Mouse (Mus musculus) spleen, postnatal 36 days (tissue): ENCODE measurements around the gene Gm9918.
"Not testable (repeated sequence)": the region's sequence is repeated elsewhere in the genome, so short reads cannot be mapped to it uniquely, and the experiment has no call there.

ENCODE experiments used
- DNase-seq, 2 experiments: peaks; one replicate each; pipeline ENCODE4 v3.0.0; 2022; ENCODE audit warnings: low spot score in 2 of 2, mixed read lengths in 1 of 2

Gene Gm9918

DNA sequence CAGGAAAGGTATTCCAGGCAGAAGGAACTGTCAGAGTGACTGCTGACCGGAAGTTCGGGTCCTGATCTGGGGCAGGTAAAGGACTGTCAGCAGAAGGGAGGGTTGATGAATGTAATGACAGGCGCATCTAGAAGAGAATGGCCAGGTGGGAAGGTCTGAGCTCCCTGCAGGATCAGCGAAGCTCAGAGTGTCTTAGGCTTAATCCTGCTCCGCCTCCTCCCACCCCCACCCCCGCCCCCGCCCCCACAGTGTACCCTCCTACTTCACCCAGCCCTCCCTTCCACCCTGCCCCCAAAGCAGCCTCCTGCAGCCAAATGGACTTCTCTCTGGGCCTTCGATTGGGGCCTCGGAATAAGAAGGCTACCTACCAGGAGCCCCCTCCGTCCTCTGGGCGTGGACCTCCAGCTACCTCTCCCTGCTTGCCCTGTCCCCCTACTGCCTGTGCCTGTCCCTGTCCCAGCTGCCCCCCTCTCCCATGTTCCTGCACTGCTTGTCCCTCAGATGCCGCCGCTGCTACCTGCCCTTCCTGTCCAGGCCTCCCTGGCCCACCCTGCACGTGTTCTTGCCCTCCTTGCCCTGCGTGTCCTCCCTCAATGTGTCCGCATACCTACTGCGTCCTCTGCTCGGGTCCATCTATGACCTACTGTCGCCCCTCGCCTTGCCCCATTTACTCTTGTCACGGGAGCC is at the start of gene Gm9918:
Gene Gm9918 (plus strand): TSS at position 290 of the 687 bp plus-strand sequence.
- DNase-seq = no peak

DNA sequence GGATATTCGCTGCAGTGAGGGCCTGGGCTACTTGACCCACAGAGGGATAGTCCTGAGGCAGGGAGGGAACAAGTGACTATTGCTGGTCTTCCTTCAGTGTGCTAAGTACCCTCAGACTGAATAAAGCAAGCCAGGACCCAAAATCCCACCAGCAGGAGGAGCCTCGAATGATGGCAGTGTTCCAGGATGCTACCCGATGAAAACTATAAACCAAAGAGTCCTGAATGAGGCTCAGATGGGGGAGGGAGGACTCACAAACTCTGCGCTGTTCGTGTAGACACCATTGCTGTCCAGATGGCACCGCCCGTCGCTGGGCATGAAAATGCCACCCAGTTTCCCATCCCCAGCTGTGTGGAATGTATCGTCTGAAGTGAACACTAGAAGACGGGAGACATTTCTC is 48.0 kb upstream of the Gm9918 start:
- no peak for DNase-seq

DNA sequence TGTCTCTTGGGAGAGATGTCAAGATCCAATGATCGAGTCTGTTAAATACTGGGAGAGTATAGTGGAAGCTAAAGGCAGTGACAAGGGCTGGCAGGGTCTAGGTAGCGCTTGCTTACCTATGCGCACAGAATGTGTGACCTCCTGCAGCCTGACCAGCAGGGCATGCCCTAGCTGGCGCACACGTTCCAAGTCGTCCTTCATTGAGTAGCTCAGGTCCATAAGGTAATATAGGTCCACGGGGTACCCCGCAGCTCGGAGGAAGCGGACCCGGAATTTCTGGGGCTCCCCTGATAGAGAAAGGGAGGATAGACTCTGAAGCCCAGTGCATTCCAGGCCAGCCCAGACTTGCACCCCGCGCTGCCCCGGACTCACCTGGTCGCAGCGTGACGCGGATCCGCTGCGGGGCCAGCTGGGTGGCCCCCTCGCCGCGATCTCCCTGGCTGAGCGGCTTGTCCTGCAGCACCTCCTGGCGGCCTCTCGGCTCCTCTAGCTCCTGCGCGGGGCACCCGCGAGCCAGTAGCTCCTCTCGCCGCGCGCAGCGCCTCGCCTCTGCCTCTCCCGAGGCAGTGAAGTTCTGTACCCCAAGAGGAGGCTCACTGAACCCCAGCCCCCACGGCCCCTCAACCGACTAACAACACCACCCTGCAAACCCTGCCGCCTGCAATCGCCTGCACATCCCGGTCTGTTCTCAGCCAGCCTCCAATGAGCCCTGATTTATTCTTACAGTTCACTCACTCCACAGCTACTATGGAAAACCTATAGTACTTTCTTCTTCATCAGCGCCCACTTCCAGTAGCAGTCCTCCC is 46.0 kb upstream of the Gm9918 start:
- peak; percentile 82 to 83 for DNase-seq

DNA sequence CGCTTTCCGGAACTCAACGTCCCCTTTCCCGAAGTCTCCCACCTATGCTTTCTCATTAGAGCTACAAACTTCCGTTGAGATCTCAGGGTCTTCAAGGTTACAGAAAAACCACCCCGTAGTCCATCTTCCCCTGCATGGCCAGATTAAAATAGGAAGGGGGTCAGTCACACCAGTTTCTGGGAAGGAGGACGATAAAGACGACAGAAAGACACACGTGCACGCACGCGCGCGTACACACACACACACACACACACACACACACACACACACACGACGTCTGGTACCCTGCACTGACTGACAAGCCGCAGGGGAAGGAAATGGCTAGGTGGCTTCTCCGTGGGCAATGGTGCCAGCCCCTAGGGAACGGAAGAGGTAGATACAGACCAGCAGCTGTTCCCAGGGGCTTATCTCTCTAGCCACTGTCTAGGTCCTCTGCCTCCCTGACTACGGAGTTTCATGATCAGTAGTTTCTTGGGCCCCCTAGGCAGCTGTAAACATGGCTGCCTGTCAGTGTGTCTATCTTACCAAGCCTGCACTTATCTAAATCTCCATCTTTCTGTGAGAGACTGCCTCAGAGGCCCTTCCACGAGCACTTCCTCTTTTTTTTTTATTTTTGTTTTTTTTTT is 45.3 kb upstream of the Gm9918 start:
- peak; percentile 87 to 88 for DNase-seq

DNA sequence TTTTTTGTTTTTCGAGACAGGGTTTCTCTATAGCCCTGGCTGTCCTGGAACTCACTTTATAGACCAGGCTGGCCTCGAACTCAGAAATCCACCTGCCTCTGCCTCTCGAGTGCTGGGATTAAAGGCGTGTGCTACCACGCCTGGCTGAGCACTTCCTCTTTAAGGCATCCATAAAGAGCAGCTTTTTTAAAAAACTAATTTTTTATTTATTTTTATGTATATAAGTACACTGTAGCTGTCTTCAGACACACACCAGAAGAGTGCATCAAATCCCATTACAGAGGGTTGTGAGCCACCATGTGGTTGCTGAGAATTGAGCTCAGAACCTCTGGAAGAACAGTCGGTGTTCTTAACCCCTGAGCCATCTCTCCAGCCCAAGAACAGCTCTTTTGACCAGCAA is 44.7 kb upstream of the Gm9918 start:
- not testable (repeated sequence) for DNase-seq

DNA sequence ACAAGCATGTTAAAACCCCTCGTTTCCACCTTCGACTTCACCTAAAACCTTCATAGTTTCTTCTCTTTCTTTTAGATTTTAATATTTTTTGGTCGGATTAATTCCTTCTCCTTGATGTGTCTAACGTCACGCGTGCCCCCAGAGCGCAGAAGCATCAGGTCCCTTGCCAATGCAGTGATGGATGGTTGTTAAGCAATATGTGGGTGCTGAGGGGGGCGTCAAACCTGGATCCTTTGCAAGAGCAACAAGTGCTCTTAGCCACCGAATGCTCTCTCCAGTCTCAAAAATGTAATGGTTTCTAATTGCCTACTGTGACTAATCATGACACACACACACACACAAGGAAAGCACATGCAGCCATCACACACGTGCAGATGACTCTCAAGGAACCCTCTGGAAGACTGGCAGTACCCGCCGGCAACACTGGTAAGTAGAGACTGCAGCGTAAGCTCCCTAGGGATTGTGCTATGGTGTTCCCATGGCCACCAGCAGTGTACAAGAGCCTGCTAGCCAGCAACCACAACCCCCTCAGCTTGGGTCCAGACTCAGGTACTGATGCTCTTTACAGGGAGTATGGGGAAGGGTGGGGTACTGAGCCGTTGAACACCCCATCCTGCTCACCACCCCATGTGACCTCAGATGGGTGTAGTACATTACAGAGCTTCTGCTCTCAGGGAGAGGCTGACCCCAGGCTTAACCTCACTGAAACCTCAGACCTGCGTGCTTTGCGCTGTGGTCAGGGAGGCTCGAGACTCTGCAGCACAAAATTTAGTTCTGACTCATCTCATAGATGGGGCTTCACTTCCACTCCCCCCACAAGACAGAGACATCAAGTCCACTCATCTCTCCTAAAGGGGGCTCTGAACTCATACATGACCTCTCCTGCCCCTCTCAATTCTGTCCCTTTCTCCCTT is 39.7 kb upstream of the Gm9918 start:
- DNase-seq = peak; percentile 66 to 68

DNA sequence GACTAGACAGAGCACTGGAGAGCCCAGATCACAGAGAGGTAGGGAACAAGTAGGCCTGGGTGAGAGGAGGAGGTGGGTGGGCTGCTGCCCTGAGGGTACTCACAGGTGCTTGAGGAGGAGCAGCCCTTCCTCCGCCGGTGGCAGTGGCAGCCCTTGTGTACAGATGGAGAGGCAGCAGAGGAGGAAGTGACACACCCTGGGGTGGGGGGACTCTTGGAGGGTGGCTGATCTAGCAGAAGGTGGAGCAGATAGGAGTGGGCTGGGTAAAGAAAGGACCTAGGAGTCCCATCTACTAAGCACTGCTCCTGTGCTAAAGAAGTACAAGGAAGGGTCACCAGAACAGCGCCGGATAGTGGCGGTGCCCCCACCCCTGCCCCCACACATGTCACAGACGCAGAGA is 38.6 kb upstream of the Gm9918 start, which contains the start of gene Itgb7:
Gene Itgb7 (minus strand): TSS at position 197 of the 400 bp plus-strand sequence.
- DNase-seq = peak; percentile 86 to 89

DNA sequence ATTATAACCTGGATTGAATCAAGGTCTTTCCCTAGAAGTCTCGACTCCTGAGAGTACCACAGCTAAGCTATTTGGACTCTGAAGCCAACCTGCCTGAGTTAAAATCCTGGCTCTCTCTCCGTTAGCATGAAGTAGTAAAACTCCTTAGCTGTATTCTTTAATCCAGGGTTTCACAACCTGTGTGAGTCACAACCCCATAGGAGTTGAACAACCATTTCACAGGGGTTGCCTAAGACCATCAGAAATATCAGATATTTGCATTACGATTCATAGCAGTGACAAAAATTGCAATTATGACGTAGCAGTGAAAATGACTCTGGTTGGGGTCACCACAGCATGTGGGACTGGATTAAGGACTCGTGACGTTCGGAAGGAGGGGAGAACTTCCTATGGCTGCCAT is 37.6 kb upstream of the Gm9918 start:
- no peak for DNase-seq

DNA sequence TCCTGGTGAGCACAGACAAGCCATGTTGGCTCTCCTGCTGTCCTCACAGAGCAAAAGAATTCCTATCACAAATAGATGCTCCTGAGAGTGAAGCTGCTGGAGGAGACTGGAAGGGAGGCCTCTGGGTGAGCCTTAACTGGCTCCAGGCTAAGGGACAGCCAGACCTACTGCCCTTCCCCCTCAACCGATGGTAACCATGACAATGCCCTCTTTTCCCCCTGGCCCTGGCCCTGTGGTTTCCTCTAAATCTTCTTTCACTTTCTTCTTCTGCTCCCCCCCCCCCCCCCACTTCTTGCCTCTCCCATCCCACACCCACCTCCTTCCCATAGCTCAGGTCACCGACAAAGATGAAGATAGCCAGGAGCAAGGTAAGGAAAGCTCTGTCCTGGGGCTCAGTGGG is 36.5 kb upstream of the Gm9918 start:
- DNase-seq = peak; percentile 60 to 67

DNA sequence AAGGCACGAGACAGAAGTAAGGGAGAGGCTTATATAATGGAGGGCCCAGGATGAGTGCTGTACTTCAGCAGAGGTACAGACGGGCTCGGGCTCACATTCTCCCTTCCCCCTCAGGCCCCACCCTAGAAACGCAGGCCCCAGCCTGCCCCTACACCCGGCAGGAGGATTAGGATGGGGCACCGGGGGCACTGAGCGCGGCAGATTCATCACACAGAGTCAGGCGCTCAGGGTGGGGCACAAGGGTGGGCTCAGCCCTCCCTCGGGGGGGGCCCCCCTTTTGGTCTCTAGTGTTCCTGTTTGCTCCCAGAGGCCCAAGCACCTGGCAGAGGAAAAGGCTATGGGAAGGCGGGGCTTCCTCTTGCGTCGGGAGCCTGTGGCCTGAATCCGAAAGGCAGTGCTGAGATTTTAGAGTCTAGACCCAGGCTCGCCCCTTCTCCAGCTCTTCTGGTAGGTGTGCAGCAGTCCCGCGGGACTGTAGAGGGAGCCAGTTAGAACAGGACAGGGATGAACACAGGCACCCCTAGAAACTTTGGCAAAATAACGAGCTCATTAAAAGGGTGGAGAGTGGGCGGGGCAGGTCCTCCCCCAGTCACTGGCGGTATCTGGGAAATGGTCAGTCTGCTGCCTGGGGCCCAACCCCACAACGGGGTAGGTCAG is 34.9 kb upstream of the Gm9918 start:
- DNase-seq = no peak

DNA sequence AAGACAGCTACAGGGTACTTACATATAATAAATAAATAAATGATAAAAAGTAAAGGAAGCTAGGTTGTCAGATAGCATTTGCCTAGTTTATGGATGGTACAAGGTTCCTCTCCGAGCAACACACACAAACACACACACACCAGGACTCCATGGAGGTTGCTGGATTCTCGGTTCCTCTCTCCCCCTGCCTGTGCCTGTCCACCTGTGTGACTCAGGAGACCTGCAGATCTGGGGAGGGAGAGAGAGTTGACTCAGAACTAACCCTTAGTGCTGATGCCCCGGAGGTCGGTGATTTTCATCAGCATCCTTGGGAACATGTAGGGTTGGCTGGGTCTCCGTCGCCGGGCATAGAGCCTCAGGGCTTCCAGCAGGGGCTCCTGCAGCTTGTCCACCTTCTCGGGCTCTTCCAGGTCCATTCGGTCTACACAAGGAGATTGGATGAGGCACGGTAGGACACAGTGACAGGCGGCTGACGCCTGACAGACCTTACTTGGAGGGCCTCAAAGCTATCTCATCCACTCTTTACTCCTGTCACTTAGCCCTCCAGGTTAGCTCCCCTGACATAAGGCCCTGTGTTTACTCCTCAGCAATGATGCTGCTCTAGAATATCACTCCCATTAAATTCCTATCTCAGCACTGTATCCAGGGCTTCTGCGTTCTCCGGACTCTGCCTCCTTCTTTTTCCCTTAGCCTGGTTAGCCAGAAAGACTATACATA is 31.7 kb upstream of the Gm9918 start:
- no peak for DNase-seq

DNA sequence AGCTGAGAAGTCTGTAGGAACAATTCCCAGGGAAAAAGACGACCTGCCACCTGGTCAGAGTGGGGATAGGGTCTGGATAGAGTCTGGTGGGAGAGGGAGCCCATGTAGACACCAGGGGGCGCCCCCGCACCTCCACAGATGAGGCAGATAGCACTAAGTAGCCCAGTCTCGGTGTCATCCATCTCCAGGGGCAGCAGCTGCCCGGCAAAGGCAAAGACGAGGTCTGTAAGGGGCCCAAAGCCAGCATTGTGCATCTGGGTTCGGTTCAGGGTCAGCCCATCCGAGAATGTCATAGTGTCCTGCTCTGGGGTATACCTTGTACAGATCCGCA is 31.1 kb upstream of the Gm9918 start:
- DNase-seq = peak; percentile 67 to 72

DNA sequence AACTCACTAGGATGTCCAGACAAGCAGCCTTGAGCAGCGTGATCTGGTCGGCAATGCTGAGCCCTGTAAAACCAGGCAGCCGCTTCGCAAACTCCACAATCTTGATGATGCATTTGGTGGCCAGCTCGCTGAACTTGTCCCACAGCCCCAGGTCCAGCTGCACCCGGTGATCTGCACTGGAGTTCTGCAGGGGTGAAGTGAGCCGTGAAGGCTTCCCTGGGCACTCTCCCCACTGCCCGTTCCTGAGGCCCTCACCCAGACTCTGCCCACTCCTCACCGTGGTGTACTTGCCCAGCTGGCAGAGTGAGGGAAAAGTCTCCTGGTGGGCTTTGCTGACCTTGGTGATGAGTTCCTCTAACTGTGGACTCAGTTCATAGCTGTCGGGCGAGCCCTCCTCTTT is 30.5 kb upstream of the Gm9918 start:
- DNase-seq = no peak

DNA sequence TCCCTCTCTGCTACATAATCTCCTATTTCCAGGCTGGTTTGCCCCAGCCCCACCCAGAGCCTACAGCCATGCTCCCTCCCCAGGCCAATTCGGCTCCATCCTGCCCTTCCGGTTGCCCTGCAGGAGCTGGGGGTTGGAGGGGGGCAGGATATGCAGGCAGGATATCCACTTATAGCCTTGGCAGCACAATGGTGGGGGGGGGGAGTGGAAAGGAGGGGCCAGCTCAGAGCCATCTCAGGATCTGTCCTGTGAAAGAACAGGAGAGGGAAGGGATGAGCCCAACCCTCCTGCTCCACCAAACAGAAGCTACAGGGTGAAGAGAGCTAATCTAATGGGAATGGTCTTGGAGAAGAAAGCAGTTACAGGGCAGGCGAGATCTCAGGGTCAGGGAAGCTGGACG is 29.8 kb upstream of the Gm9918 start:
- DNase-seq = no peak

DNA sequence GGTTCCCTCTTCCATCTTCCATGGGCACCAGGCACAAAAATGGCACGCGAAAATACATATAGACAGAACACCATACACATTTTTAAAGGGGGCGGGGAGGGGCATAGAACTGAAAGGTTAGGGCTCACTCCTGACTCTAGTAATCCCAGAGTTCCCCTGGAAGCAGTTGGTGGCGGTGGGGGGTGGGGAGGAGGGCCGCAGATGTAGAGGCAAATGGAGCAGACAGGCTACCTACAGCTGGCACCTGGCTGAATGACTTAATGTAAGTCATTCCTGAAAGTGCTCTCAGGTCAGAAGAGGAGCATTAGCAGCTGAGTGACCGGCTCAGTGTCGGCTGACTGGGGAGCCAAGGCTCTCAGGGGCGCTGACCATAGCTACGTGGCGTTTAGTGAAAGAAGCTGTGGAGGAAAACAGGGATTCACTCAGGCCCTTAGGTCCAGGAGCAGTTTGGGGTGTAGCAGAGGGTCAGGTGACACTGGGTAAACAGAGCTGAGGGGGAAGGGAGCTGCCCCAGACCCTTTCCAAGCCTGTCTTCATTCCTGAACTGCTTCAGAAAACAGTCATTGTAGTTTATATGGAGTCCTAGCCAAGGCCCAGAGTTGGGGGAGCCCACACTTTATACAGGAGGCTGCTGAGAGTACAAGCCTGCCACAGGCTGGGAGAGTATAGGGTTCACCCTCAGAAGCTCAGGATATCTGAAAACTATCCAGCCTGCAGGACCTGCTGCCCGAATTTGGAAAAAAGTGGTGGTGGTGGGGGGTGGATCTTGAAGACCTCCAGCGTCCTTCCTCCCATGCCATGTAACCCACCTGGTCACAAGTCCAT is 27.7 kb upstream of the Gm9918 start:
- no peak for DNase-seq

DNA sequence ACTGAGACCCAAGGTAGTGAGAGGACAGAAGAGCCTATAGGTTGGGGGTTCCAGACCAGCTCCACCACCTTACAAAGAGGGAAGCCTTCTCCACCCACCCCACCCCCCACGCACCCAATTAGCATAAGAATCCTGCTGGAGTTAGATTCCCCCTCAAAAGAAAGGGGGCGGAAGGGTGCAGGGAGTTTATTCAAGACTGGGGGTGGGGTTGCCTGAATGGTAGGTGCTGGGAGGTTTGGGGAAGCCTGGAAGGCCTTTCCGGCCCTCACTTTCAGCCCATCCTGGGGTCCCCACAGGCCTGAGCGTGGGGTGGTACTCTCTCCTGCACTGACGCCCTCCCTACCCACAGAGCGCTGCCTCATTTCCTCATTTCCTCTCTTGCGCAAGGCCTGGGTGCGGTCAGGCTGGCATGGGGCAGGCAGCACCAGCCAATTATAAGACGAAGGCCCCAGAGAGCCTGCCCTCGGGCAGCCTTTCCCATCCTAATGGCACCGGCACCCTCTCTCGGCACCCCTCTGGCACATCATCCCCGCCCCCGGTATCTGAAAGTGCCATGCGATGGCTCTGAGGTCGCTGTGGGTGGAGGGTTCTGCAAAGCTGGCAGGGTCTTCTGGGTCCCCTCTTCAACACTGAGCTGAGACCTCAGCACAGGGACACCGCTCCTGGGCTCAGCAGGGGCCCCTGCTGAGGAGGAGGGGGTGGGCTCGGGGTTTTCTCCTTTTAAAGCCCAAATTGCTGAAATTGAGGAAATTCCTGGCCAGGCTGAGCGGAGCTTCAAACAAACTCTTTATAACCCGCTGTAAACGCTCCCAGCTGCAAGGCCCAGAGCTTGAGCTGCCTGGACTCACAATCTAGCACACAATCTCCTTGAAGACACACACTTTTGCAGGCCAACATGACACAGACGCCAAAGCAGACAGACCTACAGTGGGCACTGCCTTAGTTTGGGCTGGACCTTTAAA is 26.9 kb upstream of the Gm9918 start:
- peak; percentile 59 to 75 for DNase-seq

DNA sequence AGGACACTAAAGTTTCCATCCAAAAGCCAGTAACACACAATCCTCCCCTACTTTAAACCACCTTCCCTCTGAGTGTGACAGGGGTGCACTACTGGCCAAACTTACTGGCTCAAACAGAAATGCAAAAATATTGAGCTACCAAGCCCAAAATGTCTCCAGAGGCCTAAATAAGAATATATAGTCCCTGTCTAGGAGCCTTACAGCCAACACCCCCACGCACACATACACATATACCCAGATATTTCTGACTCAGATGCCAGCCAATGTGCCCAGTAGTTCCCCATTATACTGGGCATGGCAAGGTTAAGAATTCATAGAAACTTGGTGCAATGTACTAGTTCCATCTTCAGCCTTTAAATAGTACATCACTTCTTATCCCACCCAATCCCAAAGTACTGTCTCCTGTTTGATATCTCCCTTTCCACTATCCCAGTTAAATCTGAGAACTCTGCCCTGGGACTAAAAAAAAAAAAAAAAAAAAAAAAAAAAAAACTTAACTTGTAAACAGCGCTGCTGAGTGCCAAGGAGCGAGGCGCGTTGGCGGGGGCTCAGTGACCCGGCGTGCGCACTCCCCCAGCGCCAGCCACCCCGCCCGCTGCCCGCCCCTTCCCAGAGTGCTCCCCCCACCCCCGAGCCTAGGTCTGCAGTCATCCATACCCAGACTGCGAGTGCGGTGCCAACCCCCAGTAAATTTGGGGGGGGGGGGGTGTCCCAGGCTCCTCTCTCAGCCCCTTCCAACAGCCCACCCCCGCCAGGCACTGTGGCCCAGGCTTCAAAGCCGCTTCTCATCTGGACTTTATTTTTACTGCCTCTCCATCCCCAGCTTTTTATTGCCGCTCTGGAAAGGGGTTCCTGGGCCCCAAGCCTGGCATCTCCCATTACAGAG is 25.8 kb upstream of the Gm9918 start:
- DNase-seq = no peak
